Mouse (Mus musculus): ENCODE measurements around the gene Crebl2.

The Crebl2 gene

DNA sequence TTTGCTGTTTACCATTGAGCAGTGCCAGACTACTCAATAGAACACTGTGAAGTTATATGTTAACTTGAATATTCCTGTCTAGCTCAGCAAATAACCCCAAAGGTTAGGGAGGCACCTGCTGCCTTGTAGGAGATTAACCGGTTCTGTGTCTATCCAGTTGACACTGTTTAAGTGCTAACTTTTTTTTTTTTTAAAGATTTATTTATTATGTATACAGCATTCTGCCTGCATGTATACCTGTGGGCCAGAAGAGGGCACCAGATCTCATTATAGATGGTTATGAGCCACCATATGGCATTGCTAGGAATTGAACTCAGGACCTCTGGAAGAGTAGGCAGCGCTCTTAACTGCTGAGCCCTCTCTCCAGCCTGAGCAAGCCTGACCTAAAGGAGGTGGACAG, 43.1 kb downstream of the Crebl2 start:
- DNase-seq (ENCODE audit: low read depth), result peak; percentile 55

DNA sequence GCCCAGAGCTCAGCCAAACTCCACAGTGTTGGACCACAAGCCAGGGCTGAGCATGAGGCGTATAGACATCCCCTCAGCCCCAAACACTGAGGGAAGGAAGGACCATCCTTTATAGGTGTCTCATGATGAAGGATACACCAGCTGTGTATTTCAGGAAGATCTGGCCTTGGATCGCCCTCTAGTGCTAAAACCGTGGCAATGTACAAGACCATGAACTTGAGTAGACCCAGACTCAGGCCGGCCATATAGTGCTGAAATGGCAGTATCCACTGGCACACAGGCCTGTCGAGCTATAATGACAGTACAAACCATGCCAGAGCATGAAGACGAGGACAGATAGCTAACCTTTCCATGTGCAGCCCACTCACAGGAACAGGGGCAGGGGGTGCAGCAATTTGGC, 46.8 kb downstream of the Crebl2 start:
- peak; percentile 49 for DNase-seq (ENCODE audit: low read depth)

- DNase-seq (ENCODE audit: low read depth), result no peak
These were observed 47.3 kb downstream of the Crebl2 start for GRCm38 (mm10) chr6:134877276-134877675.

GRCm38 (mm10) chr6:134877892-134878291, 47.9 kb downstream of the Crebl2 start:
- DNase-seq (ENCODE audit: low read depth), result no peak

DNA sequence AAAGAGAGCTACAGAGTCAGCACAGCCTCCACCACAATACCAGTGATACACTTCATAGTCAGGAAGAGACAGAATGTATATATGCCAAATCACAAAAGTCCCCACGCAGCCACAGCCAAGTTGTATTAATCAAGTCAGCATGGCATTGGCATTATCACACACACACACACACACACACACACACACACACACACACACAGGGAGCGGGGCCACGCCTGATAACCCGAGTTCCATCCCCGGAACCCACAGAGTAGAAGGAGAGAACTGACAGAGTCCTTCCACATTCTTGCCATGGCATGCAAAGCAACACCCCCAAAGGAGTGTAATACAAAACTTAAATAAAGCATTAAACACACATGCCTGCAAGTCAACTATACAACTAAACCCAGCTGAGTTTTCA, 49.6 kb downstream of the Crebl2 start:
- DNase-seq (ENCODE audit: low read depth), result no peak

DNA sequence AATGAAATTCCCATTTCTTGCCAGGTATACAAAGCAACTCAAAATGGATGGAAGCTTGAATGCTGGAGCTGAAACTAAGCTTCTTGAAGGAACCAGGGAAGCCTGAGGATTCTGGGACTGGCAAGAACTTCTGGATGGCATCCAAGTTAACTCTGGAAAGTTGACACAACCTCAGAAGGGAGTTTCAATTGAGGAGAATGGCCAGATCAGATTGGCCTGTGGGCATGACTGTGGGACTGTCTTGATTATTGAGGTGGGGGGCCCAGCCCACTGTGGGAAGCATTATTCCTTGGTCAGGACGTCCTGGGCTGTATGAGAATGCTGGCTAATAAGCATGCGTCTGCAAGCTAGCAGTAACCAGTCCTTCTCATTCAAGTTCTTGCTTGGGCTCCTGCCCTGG, 50.1 kb downstream of the Crebl2 start:
- no peak for DNase-seq (ENCODE audit: low read depth)

DNA sequence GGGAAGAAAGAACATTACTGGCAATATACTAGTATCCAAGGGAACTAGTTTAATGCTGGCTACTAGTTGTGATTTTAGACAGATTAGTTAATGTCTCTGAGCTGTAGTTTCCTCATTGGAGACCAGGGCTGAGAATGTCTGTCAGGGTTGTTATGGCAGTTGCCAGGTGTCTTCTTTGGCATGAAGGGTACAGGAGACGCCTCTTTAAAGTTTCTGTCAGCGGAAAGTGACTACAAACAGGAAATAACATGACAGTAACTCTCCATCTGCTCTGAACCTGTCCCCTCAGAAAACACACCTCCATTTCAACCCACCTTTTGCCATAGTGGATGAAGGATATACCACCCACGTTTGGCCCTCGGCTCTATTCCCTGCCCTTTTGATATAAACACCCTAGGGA, 53.7 kb downstream of the Crebl2 start:
- peak; percentile 61 for DNase-seq (ENCODE audit: low read depth)

GRCm38 (mm10) chr6:134885515-134885914, 55.6 kb downstream of the Crebl2 start:
- DNase-seq (ENCODE audit: low read depth), result no peak

GRCm38 (mm10) chr6:134886475-134886874, 56.5 kb downstream of the Crebl2 start:
- no peak for DNase-seq (ENCODE audit: low read depth)

DNA sequence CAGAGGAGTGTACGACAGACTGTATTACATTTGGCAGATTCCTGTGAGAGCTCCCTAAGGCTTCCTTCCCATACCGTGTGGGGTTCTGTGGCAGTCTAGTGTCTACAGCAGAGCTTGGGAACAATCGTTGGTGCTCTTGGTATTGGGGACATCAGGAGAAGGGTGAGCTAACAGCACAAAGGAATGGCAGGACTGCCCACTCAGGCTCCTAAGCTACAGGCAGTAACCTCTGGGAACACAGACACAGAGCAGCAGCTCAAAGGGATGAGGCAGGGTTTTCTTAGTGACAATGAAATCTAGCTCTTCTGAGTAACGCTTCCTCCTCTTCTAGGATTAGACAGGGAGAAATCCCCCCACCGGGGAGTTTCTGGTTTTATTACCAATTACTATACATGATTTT, 57.1 kb downstream of the Crebl2 start:
- no peak for DNase-seq (ENCODE audit: low read depth)

DNA sequence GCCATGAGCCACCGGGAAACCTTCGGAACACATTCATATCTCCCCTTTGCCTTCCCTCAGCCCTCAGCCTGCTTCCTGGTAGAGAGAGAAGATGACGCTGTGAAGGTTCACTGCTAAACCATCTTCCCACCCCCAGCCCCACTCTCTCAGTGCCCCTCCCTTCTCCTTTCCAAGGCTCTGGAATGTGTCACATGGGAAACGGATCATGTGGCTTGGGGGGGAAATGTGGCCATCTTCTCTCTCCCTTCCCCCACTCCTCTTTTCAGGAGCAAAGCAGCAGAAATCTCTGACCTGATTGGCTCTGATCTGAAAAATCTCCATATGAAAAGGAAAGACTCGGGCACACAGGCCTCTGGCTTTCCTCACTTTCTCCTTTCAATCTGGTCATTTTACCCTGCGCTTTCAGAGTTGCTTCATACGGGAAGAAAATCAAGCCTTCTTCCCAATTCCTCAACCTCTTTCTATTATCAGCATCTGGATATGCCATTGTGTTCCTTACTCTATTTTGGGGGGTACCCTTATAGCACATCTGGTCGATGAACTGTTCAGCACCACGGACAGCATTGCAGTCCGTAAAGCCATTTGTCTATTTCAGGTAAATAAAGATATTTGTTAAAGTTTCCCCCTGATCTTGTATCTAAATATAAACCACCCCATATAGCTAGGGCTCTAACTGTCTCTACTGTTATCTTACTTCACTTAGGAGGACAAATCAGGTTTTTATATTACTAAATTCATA, 57.9 kb downstream of the Crebl2 start:
- DNase-seq (ENCODE audit: low read depth), result no peak

DNA sequence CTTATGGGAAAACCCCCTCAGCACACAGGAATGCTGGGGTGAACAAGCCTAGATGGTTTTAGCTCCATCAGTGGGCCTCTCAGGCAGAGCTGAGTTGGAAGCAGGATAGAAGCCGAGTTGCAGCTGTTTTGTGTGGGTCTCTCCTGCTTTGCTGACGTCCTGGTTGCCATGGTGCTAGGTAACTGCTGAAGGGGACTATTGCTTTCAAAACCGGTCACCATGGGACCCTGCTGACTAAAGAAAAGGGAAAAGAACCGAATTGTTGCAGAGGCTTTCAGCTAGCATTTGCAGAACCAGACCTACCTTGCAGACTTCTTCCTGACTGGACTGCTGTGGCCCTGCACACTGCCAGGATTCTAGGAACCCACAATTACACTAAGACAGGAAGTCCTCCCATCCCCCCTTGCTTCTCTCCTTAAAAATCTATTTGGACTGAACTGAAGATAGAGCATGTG, 58.6 kb downstream of the Crebl2 start:
- no peak for DNase-seq (ENCODE audit: low read depth)

DNA sequence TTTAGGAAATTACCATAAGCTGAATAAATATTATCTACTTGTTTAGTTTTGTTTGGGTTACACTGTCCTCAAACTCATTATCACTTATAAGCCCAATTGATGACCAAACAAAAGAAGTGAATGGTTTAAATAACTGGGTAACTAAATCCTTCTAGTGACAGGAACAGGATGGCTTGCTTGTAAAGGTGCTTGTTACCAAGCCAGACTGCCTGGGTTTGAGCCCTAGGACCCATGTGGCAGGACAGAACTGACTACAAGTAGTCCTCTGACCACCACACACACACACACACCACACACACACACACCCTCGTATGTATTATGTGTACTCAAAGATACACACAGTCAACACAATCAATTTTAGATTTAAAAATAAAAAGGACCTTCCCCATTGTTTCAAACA, 59.8 kb downstream of the Crebl2 start:
- no peak for DNase-seq (ENCODE audit: low read depth)

- no peak for DNase-seq (ENCODE audit: low read depth)
These were observed 60.5 kb downstream of the Crebl2 start for GRCm38 (mm10) chr6:134890436-134890835.

- no peak for DNase-seq (ENCODE audit: low read depth)
These were observed 66.8 kb downstream of the Crebl2 start for GRCm38 (mm10) chr6:134896570-134897436.

- DNase-seq (ENCODE audit: low read depth), result peak; percentile 99
These were observed 67.6 kb downstream of the Crebl2 start for GRCm38 (mm10) chr6:134897443-134898094.

GRCm38 (mm10) chr6:134898095-134898965, 68.4 kb downstream of the Crebl2 start, which contains the start of gene Gpr19:
Gene Gpr19, minus strand, starts transcription at chr6:134898578.
- DNase-seq (ENCODE audit: low read depth), result no peak

GRCm38 (mm10) chr6:134903368-134903767, 73.4 kb downstream of the Crebl2 start:
- no peak for DNase-seq (ENCODE audit: low read depth)

DNA sequence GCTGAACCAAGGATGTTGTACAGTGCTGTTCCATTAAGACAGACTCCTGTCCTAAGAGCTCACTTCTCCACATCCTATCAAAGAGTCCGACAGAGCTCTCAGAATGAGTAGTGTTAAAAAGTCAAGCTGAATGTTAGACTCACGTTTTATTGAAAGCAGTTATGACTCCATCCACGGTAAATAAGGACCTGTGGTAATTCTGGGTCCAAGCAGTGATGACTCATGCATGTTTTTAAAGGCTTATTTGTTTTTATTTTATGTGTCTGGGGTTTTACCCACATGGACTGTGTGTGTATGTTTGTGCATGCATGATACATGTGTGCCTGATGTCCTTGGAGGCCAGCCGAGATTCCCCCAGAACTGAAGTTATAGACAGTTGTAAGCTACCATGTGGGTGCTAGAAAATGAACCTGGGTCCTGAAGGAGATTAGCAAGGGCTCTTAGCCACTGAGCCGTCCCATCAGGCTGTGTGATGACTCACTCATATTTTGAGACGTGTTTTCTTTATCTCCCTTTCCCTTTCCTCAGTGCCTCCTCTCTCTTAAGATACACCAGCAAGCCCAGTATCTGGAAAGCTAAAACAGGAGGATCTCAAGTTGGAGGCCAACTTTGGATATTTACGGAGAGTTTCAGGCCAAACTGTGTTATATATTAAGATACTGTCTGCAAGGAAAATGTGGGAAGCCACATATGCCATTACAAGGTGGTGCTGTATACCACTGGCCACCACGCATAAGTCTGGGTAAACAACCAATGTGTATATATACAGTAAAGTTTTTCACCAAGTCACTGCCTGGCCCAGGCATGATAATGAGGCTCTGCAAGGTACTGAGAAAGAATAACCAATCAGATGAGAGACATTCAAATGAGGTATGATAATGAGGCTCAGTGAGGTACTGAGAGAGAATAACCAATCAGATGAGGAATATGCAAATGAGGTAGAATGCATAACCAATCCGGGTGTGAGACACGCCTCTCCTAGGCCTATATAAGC, 74.2 kb downstream of the Crebl2 start:
- no peak for DNase-seq (ENCODE audit: low read depth)

DNA sequence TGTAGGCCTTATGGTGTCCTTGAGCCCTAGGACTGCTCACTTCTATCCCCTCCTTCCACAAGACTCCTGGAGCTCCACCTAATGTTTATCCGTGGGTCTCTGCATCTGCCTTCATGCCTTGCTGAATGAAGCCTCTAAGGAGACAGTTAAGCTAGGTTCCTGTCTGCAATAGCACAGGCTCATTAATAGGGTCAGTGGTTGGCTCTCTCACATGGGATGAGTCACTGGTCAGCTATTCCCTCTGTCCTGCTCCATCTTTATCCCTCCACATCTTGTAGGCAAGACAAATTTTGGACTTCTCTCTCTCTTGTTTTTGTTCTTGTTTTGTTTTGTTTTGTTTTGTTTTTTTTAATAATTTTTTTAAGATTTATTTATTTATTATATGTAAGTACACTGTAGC, 75.9 kb downstream of the Crebl2 start:
- DNase-seq (ENCODE audit: low read depth), result no peak

Data from naive thymus-derived CD4-positive, alpha-beta T cell, adult 2 months (primary cell).